Mouse (Mus musculus) liver, adult 2 months (tissue): ENCODE measurements around the gene Aig1. TPM values are rescaled to one million over a fixed set of nuclear protein-coding genes. Genes with fewer than 3 reads are reported as not detected.

Experiments
- DNase-seq: peaks from one replicate; pipeline ENCODE4 v3.0.0-alpha.2; 2011; ENCODE audit warnings: low read depth, low spot score; ENCODE audit errors: extremely low read depth
- H3K27ac ChIP-seq: fragments of 200-500 bp; replicated peaks from 2 replicates; pipeline ENCODE4 v1.5.1; 2012; ENCODE audit warnings: low read depth, mild to moderate bottlenecking, control low read depth, inconsistent platforms, low read length; ENCODE audit not compliant: insufficient read depth
- H3K27me3 ChIP-seq: fragments of 200-500 bp; 2 replicates; pipeline ENCODE4 v1.6.1; 2012; ENCODE audit warnings: mild to moderate bottlenecking, moderate library complexity, low read length, inconsistent platforms; ENCODE audit not compliant: control insufficient read depth, insufficient read depth
- H3K36me3 ChIP-seq: fragments of 200-500 bp; 2 replicates; pipeline ENCODE4 v1.6.1; 2012; ENCODE audit warnings: low read length, inconsistent platforms; ENCODE audit not compliant: control insufficient read depth, insufficient read depth
- H3K4me1 ChIP-seq: fragments of 200-500 bp; 2 replicates; pipeline ENCODE4 v1.6.1; 2011; ENCODE audit warnings: low read length; ENCODE audit not compliant: control insufficient read depth, insufficient read depth
- H3K4me3 ChIP-seq: fragments of 200-500 bp; 2 replicates; pipeline ENCODE4 v1.5.1; 2011; ENCODE audit warnings: low read depth, mild to moderate bottlenecking, control low read depth, low read length, moderate library complexity; ENCODE audit not compliant: insufficient read depth
- H3K79me2 ChIP-seq: fragments of 200-500 bp; 2 replicates; pipeline ENCODE4 v1.6.1; 2012; ENCODE audit warnings: inconsistent platforms, mild to moderate bottlenecking, low read length, moderate library complexity; ENCODE audit not compliant: control insufficient read depth, insufficient read depth
- H3K9ac ChIP-seq: fragments of 200-500 bp; 2 replicates; pipeline ENCODE4 v1.6.1; 2012; ENCODE audit warnings: low read depth, mild to moderate bottlenecking, control low read depth, inconsistent platforms, low read length
- CTCF ChIP-seq: fragments of 200-500 bp; IDR thresholded peaks from 2 replicates; pipeline ENCODE4 v1.5.1; 2011; ENCODE audit warnings: low read depth, low read length, control low read depth
- POLR2A ChIP-seq: fragments of 200-500 bp; IDR thresholded peaks from 2 replicates; pipeline ENCODE4 v1.6.1; 2011; ENCODE audit warnings: low read length, control low read depth; ENCODE audit not compliant: insufficient read depth; ENCODE audit errors: extremely low read depth
- WGBS: fragments of 180-500 bp; shearing (Covaris S2); methylation state at CpG from one replicate; pipeline ENCODE4 v1.1.7; 2018; 5-methylcytosine and 5-hydroxymethylcytosine counted together
- polyA plus RNA-seq: library from polyadenylated mRNA; depleted of rRNA; stranded (reverse); fragments of >200 nt; gene quantifications from 2 replicates; pipeline ENCODE4 v1.2.3, GENCODE M21; 2012; rRNA removed
- total RNA-seq: library from RNA; depleted of rRNA; stranded (reverse); fragments of >200 nt; gene quantifications from 2 replicates; pipeline ENCODE4 v1.2.3, GENCODE M21; 2014; rRNA removed

Aig1 gene
- total and polyA plus RNA-seq, 2 experiments: 18.9 to 37.3 TPM

DNA sequence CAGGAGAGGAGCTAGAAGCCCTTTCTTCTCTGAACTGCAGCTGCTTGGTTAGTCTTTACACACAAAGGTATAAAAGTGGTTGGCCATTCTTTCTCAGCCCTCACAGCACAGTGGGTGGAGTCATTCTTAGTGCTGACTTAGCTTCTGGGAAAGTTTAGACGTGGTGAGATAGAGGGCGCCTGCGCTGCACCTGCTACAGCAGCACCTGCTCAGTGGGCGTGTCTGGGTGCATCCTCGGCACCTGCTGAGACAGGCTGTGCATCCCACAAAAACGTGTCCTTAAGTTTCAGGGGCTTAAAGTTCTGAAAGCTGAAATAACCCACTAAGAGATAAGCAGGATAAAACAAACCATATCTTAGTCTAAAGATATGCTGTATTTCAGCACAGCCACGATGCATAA, 227.0 kb downstream of the Aig1 start:
- H3K79me2 ChIP-seq: no peaks in the 10 kb centered on the region
- H3K27ac ChIP-seq: no peak overlapping the region
- DNase-seq: no peak
- no peak overlapping the region for H3K4me3 ChIP-seq
- H3K27me3 ChIP-seq: no peaks in the 10 kb centered on the region
- no peak overlapping the region for H3K9ac ChIP-seq
- TF ChIP-seq CTCF (no peak), POLR2A (no peak)
- H3K36me3 ChIP-seq: no peaks in the 10 kb centered on the region
- no peaks in the 10 kb centered on the region for H3K4me1 ChIP-seq
- WGBS: 17% methylated on average over 7 of the region's 7 CpGs

DNA sequence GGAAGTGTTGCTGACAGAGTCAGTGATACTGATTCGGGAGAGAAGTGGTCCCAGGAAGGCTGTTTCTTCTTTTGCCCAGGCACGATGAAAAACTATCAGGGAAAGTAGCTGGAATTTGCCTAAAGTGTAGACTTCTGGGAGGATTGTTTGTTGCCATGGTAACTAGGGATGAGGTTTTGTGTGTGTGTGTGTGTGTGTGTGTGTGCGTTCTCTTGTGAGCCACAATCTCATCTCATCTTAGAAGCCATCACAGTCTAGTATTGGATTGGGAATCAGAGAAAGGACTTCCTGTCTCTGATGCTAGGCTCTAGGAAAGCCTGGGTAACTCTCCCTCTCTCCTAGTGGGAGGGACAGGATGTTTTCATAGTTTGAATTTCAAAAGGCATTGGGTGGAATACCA, 237.0 kb downstream of the Aig1 start:
- Histone ChIP-seq H3K27me3 (no peaks in the 10 kb centered on the region), H3K79me2 (no peaks in the 10 kb centered on the region), H3K27ac (no peak overlapping the region), H3K4me3 (no peak overlapping the region), H3K4me1 (no peaks in the 10 kb centered on the region), H3K36me3 (no peaks in the 10 kb centered on the region), H3K9ac (no peak overlapping the region)
- no peak for DNase-seq
- 60% methylated on average over 3 of the region's 3 CpGs for WGBS
- TF ChIP-seq CTCF (no peak), POLR2A (no peak)

- Histone ChIP-seq H3K4me3 (no peak overlapping the region), H3K27ac (no peak overlapping the region), H3K79me2 (no peaks in the 10 kb centered on the region), H3K27me3 (no peaks in the 10 kb centered on the region), H3K9ac (no peak overlapping the region), H3K4me1 (no peaks in the 10 kb centered on the region), H3K36me3 (no peaks in the 10 kb centered on the region)
- 80% methylated on average over 5 of the region's 5 CpGs for WGBS
- TF ChIP-seq POLR2A: no peak
- no peak for TF ChIP-seq CTCF
- no peak for DNase-seq
Observed at GRCm38 (mm10) chr10:13623735-13624134, 245.0 kb downstream of the Aig1 start.

DNA sequence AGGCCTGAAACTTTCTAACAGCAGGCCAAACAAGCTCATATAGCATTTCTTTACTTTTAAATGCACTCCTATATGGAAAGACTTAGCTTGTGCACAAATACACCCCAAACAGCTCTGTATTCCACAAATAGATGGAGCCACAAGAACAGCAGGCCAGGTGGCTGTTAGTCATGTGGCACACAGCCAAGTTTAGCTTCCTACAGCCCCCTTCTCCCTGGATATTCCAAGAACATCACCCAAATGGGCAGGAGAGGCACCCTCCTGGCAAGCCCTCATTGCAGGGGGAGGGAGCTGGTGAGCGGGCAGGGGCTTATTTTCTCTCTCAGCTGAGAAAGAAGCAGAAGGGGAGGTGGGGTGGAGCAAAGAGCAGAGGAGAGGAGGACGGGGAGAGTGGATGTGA, 267.9 kb downstream of the Aig1 start:
- H3K4me3 ChIP-seq: no peak overlapping the region
- no peaks in the 10 kb centered on the region for H3K79me2 ChIP-seq
- H3K27me3 ChIP-seq: no peaks in the 10 kb centered on the region
- H3K4me1 ChIP-seq: no peaks in the 10 kb centered on the region
- TF ChIP-seq CTCF: no peak
- TF ChIP-seq POLR2A: no peak
- 67% methylated on average over 2 of the region's 2 CpGs for WGBS
- no peak for DNase-seq
- H3K27ac ChIP-seq: no peak overlapping the region
- H3K9ac ChIP-seq: no peak overlapping the region
- no peaks in the 10 kb centered on the region for H3K36me3 ChIP-seq

DNA sequence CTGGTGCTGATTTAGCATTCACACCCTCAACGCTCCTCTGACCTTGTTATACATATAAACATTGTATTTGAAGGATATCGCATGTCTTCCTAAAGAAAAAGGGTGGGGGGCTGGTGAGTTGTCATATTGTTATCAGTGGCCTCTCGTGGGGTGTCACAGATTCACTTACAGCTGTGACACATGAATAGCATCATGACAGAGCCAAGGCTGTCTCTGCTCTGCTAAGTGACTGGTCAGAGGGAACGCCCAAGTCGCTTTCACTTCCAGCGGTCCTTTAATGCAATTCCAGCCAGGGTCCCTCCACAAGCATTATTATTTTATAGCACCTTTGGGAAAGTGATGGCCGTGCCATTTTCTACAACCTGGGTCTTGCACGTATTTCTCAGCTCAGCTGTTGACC, 271.3 kb downstream of the Aig1 start:
- 86% methylated on average over 8 of the region's 8 CpGs for WGBS

More for the DNA sequence above, 271.3 kb downstream of the Aig1 start:
- no peaks in the 10 kb centered on the region for H3K79me2 ChIP-seq
- no peaks in the 10 kb centered on the region for H3K27me3 ChIP-seq
- no peaks in the 10 kb centered on the region for H3K4me1 ChIP-seq
- no peak overlapping the region for H3K9ac ChIP-seq
- no peak overlapping the region for H3K27ac ChIP-seq
- H3K4me3 ChIP-seq: no peak overlapping the region
- no peaks in the 10 kb centered on the region for H3K36me3 ChIP-seq
- TF ChIP-seq POLR2A (no peak), CTCF (no peak)
- no peak for DNase-seq

Other genes with a start within 250 kb of the Aig1 start
- 5.4 and 6.4 TPM in 2 replicates for gene Hivep2, start 97.1 kb upstream of the Aig1 start, total RNA-seq
- gene Hivep2, start 97.1 kb upstream of the Aig1 start, polyA plus RNA-seq: 1.5 TPM in 2 replicates